Mouse (Mus musculus) stomach, embryonic 16.5 days (tissue): Measurements from ENCODE around the gene Defa28. TPM values are rescaled to one million over a fixed set of nuclear protein-coding genes. Genes with fewer than 3 reads are reported as not detected.
"Not testable (repeated sequence)": the region's sequence is repeated elsewhere in the genome, so short reads cannot be mapped to it uniquely, and the experiment has no call there.

ENCODE experiments used
- ATAC-seq: fragments of 200-750 bp; cut with Nextera tagmentation; 2 replicates; pipeline ENCODE4 v1.8.0; 2017; ENCODE audit warnings: moderate number of reproducible peaks, moderate TSS enrichment; ENCODE audit not compliant: insufficient read depth, low FRiP score
- H3K27ac ChIP-seq: fragments of 300-500 bp; sonication (generic); 2 replicates; pipeline ENCODE4 v1.5.1; 2014; ENCODE audit warnings: low read length
- H3K27me3 ChIP-seq: fragments of 300-500 bp; sonication (generic); 2 replicates; pipeline ENCODE4 v1.6.1; 2014; ENCODE audit warnings: low read length, control low read depth, mixed read lengths; ENCODE audit not compliant: control insufficient read depth, insufficient read depth
- H3K36me3 ChIP-seq: fragments of 300-500 bp; sonication (generic); 2 replicates; pipeline ENCODE4 v1.6.1; 2014; ENCODE audit warnings: low read length; ENCODE audit not compliant: control insufficient read depth, insufficient read depth
- H3K4me1 ChIP-seq: fragments of 300-500 bp; sonication (generic); 2 replicates; pipeline ENCODE4 v1.6.1; 2014; ENCODE audit warnings: low read length, control low read depth, mixed read lengths; ENCODE audit not compliant: control insufficient read depth, insufficient read depth
- H3K4me2 ChIP-seq: fragments of 300-500 bp; sonication (generic); 2 replicates; pipeline ENCODE4 v1.6.1; 2014; ENCODE audit warnings: low read depth, low read length, mixed read lengths
- H3K4me3 ChIP-seq: fragments of 300-500 bp; sonication (generic); replicated peaks from 2 replicates; pipeline ENCODE4 v1.5.1; 2014; ENCODE audit warnings: mild to moderate bottlenecking, low read length
- H3K9ac ChIP-seq: fragments of 300-500 bp; sonication (generic); 2 replicates; pipeline ENCODE4 v1.6.1; 2014; ENCODE audit warnings: low read length
- H3K9me3 ChIP-seq: fragments of 300-500 bp; sonication (generic); replicated peaks from 2 replicates; pipeline ENCODE4 v1.6.1; 2016; ENCODE audit warnings: low read length, control low read depth; ENCODE audit not compliant: control insufficient read depth
- WGBS: fragments of 180-500 bp; shearing (Covaris S2); extraction: QIAGEN DNeasy Blood & Tissue Kit; methylation state at CpG from one replicate; pipeline ENCODE4 v1.1.7; 2014; 5-methylcytosine and 5-hydroxymethylcytosine counted together
- polyA plus RNA-seq: library from polyadenylated mRNA; unstranded; fragments of >200 nt; fragmentation: Nextera tagmentation; extraction: Ambion mirVana; gene quantifications from 2 replicates; pipeline ENCODE4 v1.2.1, GENCODE M21; 2015

The Defa28 gene
- not detected in 2 replicates for polyA plus RNA-seq

- not testable (repeated sequence) for H3K36me3 ChIP-seq, H3K4me3 ChIP-seq, H3K4me1 ChIP-seq, H3K27ac ChIP-seq, H3K4me2 ChIP-seq, ATAC-seq, H3K9me3 ChIP-seq, H3K9ac ChIP-seq, H3K27me3 ChIP-seq
- no CpG with 5 or more reads among the region's 1 CpGs for WGBS
Observed at GRCm38 (mm10) chr8:21582706-21583105, at the start of gene Defa28. Defa28 (plus strand) TSS chr8:21583006.

- not testable (repeated sequence) for H3K27ac ChIP-seq, H3K4me2 ChIP-seq, H3K9me3 ChIP-seq, H3K27me3 ChIP-seq, H3K4me3 ChIP-seq, H3K36me3 ChIP-seq, H3K9ac ChIP-seq, ATAC-seq, H3K4me1 ChIP-seq
- WGBS: no CpG with 5 or more reads among the region's 1 CpGs
Observed at GRCm38 (mm10) chr8:21565086-21565485, 17.7 kb upstream of the Defa28 start, which contains the start of gene Defa37. Defa37 (plus strand) TSS chr8:21565386.

GRCm38 (mm10) chr8:21594408-21594807 lies 11.6 kb downstream of the Defa28 start, which contains the start of gene Gm7861:
Gm7861 (minus strand) TSS chr8:21594508.
- WGBS: no CpG with 5 or more reads among the region's 1 CpGs
- not testable (repeated sequence) for H3K9ac ChIP-seq, H3K27ac ChIP-seq, H3K4me3 ChIP-seq, H3K9me3 ChIP-seq, H3K4me2 ChIP-seq, H3K36me3 ChIP-seq, H3K4me1 ChIP-seq, H3K27me3 ChIP-seq, ATAC-seq

GRCm38 (mm10) chr8:21617883-21618282 lies 35.1 kb downstream of the Defa28 start, which contains the start of gene Defa26:
Defa26 (plus strand) TSS chr8:21618183.
- H3K9ac ChIP-seq, H3K4me3 ChIP-seq, ATAC-seq, H3K36me3 ChIP-seq, H3K27me3 ChIP-seq, H3K4me2 ChIP-seq, H3K27ac ChIP-seq, H3K9me3 ChIP-seq, H3K4me1 ChIP-seq: not testable (repeated sequence)
- WGBS: no CpG with 5 or more reads among the region's 1 CpGs

Other genes starting within 250 kb of the Defa28 start
- gene Defa2, start 204.5 kb upstream of the Defa28 start, polyA plus RNA-seq: not detected in 2 replicates
- not detected in 2 replicates for gene Defa33, start 191.2 kb upstream of the Defa28 start, polyA plus RNA-seq
- not detected in 2 replicates for gene Defa36, start 155.6 kb upstream of the Defa28 start, polyA plus RNA-seq
- gene Gm7849, start 126.4 kb upstream of the Defa28 start, polyA plus RNA-seq: not detected in 2 replicates
- not detected in 2 replicates for gene Defa20, start 73.7 kb upstream of the Defa28 start, polyA plus RNA-seq
- gene Defa32, start 54.0 kb upstream of the Defa28 start, polyA plus RNA-seq: not detected in 2 replicates
- not detected in 2 replicates for gene Defa37, start 17.6 kb upstream of the Defa28 start, polyA plus RNA-seq
- not detected in 2 replicates for gene Gm7861, start 11.5 kb downstream of the Defa28 start, polyA plus RNA-seq
- not detected in 2 replicates for gene Defa26, start 35.2 kb downstream of the Defa28 start, polyA plus RNA-seq
- 1.7 and 8.6 TPM in 2 replicates for gene Defa17, start 72.8 kb downstream of the Defa28 start, polyA plus RNA-seq
- gene Defa34, start 82.8 kb downstream of the Defa28 start, polyA plus RNA-seq: not detected in 2 replicates
- gene AY761184, start 120.6 kb downstream of the Defa28 start, polyA plus RNA-seq: not detected in 2 replicates
- gene Defa24, start 151.5 kb downstream of the Defa28 start, polyA plus RNA-seq: 5.6 and 10.2 TPM in 2 replicates
- not detected in 2 replicates for gene Defb50, start 240.5 kb downstream of the Defa28 start, polyA plus RNA-seq